Mouse (Mus musculus): ENCODE results near the gene Pms2.

Pms2 gene

DNA sequence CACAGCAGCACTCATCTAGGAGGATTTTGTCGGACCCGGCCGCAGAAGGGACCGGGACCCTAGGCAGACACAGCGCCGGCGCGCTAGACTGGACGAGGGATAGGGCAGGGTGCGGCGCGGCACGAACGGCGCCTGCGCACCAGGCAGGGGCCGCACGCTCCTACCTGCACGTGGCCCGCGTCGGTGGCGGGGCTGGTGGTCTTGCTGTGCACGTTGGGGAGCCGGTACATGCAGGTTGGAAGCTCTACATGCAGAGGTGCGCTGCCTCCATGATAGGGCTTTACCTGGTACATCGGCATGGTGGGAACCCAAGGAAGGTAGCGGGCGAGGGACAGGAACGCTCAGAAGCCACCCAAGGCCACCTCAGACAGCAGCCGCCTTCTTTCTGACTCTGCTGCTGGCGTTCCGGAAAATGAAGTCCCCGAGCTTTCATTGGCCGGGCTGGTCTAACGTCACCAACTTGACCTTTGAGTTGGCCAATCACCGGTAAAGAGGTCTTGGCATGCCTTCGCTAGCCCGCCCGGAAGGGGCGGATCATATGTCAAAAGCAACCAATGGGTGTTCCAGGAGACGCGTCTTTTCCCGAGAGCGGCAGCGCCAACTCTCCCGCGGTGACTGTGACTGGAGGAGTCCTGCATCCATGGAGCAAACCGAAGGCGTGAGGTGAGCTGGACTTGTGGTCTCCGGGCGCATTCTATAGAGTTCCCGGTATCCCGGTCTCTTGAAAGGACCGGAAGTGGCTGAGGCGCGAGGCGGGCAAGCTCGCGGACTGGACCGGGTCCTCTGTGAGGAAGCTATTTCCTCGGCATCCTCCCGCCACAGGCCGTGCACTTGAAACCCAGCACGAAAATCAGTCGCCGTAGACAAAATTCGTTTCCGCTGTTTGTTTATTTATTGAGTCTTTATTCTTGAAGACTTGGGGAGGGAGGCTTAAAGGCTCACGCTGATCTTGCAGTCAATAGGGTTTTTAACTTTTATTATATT lies at the start of gene Pms2, which contains the start of gene Aimp2:
Gene Pms2 (plus strand): TSS at position 548 of the 984 bp plus-strand sequence.
Gene Aimp2 (minus strand): TSS at position 431 of the 984 bp plus-strand sequence.
- DNase-seq = peak; percentile 89 to 94

DNA sequence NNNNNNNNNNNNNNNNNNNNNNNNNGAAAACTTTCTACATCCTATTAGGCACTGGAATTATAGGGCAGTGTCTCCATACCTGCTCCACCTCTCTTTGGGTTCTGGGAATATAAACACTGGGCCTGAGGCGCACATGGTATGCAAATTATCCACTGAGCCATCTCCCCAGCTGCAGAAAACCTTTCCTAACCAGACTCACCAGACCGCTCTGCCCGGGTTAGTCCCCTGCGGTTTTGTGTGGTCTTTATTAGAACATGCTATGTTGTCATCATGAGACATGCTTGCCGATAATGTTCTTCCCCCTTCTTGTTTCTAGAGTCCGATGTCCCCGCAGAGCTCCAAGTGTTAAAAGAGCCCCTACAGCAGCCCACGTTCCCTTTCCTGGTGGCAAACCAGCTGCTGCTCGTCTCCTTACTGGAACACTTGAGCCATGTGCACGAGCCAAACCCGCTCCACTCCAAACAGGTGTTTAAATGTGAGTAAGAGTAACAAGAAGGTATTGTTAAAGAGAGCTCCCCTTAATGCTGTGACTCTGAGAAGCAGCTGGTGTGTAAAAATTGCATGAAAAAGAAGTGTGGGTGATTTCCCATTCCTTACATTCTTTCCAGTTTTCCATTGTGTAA lies 38.1 kb upstream of the Pms2 start:
- DNase-seq = no peak

DNA sequence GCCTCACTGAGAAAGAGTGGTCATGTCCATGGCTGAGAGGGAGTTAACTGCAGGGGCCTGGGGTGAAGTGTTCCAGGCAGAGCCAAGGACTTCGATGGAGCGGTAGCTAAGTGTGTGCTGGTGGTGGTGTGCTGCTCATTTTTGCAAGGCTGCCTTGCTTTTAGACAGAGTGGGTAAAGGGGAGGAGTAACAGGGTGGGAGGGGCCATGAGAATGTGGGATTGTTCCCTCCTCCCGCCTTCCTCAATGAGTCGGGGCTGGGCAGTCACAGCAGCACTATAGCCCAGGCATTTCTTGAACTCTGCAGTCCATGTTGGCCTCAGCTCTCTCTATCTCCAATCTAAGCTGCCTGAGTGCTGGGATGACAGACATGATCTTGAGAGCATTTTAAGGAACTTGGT lies 35.2 kb upstream of the Pms2 start:
- no peak for DNase-seq

DNA sequence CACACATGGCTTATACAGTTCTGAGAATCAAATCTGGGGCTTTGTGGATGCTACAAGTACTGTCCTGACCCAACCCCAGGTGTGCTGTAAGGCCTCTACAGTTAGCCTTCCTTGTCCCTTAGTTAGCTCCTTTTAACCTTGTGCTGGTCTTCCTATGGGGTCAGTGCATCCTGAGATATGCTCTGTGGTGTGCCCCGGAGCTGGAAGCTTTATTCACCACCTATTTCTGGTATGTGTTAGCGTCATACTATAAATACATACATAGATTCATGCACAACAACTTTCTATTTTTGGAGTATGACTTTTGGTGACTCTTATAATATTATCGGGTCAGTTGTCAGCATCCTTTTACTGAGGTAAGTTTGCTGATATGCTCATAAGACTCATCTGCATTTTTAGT lies 24.5 kb upstream of the Pms2 start:
- no peak for DNase-seq

DNA sequence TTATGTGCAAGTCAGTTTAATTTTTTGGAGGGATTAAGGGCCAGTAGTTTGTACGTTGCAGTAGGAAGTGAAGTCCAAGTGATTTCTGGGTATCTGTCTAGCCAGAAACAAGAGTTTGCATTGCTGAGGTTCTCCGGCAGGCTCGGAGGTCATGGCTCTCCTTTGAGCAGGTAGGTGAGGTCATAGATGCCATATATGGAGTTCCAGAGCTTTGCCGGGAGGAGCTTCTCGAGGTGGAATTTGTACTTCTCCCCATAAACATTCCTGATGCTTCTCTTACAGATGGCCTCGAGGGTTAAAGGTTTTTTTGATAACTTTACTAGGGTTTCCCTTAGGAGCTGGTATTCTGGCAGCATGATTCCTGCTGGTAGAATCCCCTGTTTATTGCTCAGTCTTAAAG lies 19.0 kb upstream of the Pms2 start:
- DNase-seq = no peak

DNA sequence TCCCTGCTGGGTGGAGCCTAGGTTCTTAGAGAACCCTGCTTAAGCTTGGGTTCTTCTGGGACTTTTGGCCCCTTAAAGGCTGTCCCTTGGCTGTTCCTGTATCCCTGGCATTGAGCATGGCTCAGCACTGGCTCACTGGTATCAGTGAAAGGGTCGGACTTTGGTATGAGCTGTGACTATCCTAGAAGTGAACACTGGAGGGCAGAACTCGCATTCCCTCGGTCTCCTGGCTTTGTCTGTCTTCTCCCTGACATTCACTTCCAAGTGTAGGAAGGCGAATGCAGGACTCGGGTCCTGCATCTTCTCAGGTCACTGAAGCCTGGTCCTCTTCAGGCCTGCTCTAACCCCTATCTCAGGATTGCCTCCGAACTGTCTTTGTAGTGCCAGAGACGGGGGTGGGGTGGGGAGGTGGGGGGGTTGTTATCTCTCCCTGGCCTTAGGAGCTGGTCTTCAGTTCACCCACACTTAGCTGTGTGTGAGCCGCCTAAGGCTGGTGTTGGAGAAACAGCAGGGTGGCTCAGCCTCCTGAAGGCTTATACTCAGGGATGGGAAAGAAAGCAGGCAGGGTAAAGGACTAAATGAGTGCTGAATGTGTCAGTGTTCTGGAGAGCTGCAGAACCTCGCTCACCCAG lies 17.4 kb upstream of the Pms2 start:
- no peak for DNase-seq

DNA sequence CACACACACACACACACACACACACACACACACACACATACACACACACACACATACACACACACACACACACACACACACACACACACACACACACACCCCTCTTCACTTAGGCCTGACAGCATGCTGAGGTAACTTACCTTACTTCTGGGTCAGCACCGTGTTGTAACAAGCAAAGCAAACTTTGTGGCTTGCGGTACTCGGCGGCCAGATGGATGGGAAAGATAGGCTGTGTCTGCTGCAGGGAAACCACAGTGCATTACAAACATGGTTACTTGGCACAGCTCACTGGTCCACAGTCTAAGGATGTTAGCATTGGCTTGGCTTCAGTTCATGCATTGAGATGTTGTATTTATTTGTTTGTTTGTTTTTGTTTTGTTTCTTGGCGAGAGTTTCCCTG lies 16.4 kb upstream of the Pms2 start:
- no peak for DNase-seq

DNA sequence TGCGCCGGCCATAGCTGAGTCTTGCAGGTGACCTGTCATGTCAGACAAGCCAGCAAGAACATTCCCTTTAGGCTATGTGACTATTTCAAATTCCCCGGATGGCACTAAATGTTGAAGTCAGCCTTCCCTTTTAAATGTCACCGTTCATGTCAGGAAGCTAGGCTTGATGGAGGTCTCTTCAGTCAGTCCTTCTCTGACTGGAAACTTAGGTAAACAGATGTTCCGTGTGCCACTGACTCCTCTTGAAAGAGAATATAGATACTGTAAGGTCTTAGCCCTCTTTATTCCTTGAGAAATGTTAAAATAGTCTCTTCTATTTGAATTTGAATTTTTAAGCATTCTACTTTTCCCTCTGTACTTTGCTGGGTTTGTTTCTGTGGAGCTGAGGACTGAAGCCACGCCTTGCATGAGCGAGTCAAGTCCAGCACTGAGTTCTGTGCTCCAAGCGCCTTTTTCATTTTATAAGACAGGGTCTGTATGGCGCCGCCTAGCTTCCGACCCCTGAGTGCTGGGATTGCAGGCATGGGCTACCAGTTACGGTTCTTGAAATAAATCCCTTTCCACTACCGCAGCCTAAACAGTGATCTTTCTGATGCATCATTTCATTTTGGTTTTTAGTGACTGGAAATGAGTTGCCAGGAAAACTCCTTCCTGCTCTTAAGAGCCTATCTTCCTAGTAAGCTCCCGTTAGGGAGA lies 12.0 kb upstream of the Pms2 start, which contains the start of gene Ankrd61:
Gene Ankrd61 (minus strand): TSS at position 51 of the 696 bp plus-strand sequence.
- no peak for DNase-seq

DNA sequence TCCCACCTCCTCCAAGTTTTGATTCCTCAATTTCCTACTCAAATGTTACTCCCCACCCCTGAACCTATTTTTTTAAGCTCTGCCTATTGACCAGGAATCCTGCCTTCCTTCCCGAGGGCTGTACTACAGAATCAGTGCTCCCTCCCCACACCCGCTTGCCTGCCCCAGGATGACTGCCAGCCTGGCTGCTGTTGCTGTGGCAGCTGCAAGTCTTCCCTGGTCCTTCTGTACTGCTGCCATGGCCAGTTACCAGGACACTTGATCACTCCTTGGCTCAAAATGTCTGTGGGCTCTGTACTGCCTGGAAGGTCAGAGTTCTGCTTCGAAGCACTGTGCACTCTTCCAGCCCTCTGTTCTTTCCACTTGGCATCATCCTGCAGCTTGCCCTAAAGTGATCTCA lies 7.7 kb upstream of the Pms2 start:
- no peak for DNase-seq

DNA sequence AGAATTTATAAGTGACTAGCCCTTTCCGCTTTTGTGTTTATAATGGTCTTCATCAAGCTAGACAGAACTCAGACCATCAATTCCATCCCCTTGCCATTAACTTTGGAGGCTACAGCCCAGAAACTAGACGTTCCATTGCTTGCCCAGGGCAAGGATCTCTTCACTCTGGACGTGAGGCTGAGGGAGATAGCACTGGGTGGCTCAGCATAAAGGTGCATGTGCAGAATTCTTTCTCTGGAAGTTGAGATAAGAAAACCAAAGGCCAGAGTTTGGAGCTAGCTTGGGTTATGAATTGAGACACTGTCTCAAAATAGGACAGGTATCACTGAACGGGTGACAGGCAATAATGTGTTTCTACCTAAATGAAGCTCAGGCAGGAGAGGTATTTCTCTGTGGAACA lies 6.0 kb upstream of the Pms2 start:
- no peak for DNase-seq

DNA sequence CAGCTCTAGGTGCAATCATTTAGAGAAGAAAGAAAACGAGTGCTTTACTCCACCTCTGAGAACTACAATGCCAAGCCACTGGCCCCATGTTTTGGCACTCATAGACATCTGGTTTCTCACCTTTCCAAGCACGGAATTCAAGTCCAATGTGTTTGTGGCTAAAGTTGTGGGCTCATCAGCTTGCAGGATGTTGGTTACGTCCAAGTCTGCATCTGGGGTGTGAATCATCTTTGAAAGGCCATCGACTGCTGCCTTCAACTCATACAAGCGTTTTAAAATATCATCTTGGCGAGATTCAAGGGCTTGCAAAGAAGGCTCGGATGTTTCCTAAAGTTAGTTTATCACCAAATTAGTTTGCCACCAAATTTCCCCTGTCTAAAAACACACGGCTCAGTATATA lies 3.3 kb upstream of the Pms2 start:
- DNase-seq = no peak

DNA sequence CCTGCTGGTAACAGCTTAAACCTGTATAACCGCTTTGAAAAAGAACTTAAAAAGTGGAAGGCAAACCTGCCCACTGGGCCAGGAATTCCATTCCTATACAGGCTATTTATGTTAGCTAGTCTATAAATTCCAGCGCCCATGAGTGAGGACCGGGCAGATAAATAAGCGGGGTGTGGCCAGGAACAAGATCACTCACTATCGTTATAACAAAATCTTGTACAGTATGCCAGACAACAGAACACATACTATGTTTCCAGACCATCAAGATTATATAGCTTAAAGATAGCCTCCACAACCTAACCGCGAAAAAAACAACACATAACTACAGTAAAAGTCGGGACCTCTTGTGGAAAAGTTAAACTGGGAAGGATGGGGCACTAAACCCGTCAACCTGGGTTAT lies 838 bp upstream of the Pms2 start:
- DNase-seq = no peak

DNA sequence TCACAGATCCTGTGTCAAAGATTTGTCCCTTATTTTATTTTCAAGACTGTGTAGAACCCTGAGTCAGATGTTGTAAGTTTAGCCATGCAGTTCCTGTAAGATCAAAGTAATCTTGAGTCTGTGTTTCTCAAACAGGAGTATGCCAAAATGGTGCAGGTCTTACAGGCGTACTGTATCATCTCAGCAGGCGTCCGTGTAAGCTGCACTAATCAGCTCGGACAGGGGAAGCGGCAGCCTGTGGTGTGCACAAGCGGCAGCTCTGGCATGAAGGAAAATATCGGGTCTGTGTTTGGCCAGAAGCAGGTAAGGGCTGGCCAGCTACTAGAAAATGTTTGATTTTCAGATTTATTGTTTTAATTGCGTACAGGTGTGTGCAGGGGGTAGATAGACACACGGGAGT lies 6.5 kb downstream of the Pms2 start:
- DNase-seq = no peak

DNA sequence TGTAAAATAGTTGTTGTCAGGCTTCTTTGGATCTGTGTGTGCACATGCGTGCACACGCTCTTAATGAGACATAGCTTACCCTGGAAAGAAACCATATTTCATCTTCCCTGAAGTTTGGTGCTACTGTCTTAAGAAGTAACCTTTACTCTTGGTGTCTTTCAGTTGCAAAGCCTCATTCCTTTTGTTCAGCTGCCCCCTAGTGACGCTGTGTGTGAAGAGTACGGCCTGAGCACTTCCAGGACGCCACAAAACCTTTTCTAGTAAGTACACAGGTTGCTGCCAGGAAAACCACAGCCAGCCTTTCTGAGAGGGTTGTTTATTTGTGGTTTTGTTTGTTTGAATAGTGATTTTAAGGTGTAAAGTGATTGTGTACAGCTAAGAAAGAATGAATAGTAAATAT lies 7.7 kb downstream of the Pms2 start:
- DNase-seq = peak; percentile 62

DNA sequence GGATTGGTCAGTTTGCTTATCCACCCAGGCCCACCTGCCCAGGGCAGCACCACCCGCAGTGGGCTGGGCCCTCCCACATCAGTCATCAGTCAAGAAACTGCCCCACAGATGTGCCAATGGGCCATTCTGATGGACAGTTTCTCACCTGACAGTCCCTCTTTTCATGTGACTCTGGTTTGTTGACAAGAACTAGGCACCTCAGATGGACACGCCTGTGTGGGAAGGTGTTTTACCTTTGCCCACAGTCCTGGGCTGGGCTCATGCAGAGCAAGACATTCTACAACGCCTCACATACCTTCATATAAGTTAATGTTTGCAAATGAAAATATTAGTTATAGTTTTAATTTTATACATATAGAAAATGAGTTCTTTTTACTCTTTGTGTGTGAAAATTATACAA lies 8.4 kb downstream of the Pms2 start:
- DNase-seq = no peak

DNA sequence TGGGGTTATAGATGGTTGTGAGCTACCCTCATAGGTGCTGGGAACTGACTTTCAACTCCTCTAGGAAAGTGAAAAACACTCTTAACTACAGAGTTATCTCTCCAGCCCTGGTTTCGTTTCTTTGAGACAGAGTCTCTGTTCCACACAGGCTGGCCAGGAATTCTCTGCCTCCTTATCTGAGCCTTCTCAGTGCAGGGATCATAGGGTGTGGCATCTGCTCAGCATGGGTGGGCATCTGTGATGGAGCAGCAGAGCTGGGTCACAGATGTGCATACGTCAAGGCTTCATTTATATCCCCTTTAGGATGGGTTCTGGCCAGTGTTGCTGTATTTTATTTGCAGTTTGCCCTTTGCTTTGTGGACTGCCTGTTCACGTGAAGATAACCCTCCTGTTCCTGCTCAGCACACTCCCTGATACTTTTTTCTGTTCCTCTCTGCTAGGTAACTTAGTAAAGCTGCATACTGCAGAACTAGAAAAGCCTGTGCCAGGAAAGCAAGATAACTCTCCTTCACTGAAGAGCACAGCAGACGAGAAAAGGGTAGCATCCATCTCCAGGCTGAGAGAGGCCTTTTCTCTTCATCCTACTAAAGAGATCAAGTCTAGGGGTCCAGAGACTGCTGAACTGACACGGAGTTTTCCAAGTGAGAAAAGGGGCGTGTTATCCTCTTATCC lies 15.2 kb downstream of the Pms2 start:
- DNase-seq = no peak

DNA sequence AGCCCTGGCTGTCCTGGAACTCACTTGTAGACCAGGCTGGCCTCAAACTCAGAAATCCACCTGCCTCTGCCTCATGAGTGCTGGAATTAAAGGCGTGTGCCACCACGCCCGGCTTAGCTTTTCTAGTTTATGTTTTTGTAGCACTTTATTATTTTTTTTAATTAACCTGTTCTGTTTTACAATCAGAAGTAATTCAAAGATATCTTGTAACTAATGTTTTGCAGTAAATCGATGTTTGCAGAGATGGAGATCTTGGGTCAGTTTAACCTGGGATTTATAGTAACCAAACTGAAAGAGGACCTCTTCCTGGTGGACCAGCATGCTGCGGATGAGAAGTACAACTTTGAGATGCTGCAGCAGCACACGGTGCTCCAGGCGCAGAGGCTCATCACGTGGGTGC lies 18.1 kb downstream of the Pms2 start, which contains the start of gene Gm42421:
Gene Gm42421 (plus strand): TSS at position 301 of the 400 bp plus-strand sequence.
- DNase-seq = no peak

DNA sequence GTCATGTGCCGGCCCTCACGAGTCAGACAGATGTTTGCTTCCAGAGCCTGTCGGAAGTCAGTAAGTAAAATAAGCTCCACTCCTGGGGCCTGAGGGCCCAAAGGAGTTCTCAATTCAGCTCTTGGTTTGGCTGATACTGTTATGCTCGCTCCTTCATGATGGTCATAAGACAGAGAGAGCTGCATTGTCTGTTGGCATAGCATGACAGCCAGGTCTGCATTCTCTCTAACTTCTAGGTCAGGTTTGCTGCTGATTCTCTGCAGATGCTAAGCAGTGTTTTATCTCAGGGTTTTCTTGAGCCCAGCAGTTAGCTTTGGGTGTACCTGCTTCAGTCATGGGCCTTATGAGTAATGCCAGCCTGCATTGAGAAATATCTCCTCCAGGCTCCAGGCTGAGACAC lies 19.5 kb downstream of the Pms2 start:
- DNase-seq = no peak

DNA sequence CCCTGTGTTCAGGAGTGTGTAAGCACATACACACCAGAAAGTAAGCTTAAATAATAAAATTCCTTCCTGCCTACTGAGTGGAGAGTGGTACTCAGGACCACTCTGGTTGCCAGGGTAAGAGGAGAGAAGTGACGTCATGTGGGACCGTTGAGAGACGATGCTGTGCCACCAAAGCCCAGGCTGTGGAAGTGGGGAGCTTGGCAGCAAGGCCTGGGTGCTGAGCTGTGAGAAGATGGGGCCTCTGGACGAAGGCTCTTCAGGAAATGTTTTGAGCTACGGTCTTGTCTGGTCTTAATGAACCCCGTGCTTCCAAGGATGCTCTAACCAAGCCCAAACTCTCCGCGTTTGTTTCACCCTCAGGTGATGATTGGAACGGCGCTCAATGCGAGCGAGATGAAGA lies 20.9 kb downstream of the Pms2 start:
- DNase-seq = no peak

DNA sequence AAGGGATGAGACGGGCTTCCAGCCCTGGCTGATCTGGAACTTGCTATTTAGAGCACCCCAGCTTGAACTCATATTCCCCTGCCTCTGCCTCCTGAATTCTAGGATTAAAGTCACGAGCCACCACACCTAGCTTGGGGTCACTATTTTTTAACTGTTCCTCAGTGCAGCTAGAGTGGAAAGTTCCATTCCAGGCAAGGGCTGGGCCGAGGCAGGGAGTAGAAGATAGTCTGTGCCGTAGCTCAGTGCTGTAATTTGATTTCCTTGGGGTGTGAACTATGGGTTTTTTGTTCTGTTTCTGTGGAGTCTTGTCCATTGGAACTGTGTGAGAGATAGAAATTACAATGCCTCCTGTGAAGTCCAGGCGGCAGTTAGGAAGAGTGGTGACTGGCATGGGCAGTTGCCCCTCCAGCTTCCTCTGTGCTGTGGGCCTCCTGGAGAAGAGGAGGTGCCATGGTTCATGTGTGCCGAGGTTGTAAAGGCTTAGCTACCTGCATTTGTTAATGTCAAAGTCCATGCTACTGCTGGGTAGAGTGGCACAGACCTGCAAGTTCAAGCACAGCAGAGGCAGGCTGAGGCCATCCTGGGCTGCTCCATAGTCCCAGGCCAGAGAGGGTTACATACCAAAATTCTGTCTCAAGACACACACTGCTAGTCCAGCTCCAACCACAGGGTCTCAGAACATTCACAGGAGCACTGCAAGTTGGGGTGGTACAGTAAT lies 22.3 kb downstream of the Pms2 start:
- DNase-seq = no peak

DNA sequence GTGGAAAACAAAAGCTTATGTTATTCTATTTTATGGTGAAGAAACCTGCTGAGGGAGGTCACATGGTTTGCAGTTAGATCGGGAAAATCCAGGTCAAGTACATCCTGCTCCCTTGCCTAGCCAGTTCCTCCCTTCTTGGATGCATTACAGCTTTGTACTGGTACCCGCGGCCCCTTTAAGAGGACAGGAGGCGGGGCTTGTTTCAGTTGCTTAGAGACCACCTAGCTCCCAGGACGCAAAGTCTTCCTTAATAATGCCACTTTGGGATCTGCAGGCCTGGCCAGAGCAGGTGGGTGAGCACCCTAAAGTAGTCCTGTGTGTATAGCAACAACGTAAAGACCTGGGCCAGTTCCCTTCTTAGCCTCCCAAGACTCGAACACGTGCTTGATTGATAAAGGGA lies 23.1 kb downstream of the Pms2 start, which contains the start of gene Rsph10b:
Gene Rsph10b (plus strand): TSS at position 205 of the 400 bp plus-strand sequence.
- no peak for DNase-seq

DNA sequence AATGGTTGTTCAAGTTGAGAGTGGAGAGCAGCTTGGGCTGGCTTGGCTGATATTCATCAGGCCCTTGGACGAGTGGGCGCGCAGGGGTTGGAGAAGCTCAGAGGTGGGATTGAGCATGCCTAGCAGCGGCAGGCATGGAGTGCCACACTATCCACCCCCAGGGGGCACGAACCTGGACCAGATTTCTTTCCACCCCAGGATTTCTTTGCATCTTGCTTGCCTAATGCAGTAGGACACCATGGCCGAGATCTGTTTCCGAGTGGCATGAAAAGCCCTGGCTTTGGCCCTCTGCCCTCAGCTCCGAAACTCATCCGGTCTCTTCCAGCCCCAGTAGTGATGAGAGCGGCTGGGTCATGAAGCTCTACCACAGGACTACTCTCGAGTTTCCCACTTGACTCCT lies 23.6 kb downstream of the Pms2 start:
- no peak for DNase-seq
